Mouse (Mus musculus) monocyte, adult 5-6 weeks (primary cell): ENCODE measurements around the gene Olfr707. TPM values are rescaled to one million over a fixed set of nuclear protein-coding genes. Genes with fewer than 3 reads are reported as not detected.
"Not testable (repeated sequence)": the region's sequence is repeated elsewhere in the genome, so short reads cannot be mapped to it uniquely, and the experiment has no call there.

Source experiments
- ATAC-seq: fragments of 153-309, 156-312 bp; replicated peaks from 2 replicates; pipeline ENCODE4 v1.8.0; 2017; ENCODE audit warnings: mild to moderate bottlenecking; ENCODE audit not compliant: low TSS enrichment, insufficient number of reproducible peaks, severe bottlenecking, poor library complexity, low FRiP score
- total RNA-seq: library from RNA; stranded (forward); fragments of 200-1000, 200-491, 200-594 nt; gene quantifications from 3 replicates; pipeline ENCODE4 v1.2.3, GENCODE M21; 2017

Gene Olfr707
- total RNA-seq, result not detected in 3 replicates

- ATAC-seq, result not testable (repeated sequence)
Measured at GRCm38 (mm10) chr7:106901141-106901540, at the start of gene Olfr707. Olfr707 (minus strand) TSS chr7:106901241.

- ATAC-seq, result no peak
Measured at GRCm38 (mm10) chr7:106948212-106948611, 47.2 kb upstream of the Olfr707 start, which contains the start of gene Olfr710. Olfr710 (minus strand) TSS chr7:106948312.

GRCm38 (mm10) chr7:106932119-106932518, 31.1 kb upstream of the Olfr707 start, which contains the start of gene Olfr709-ps1:
Olfr709-ps1 (minus strand) TSS chr7:106932219.
- ATAC-seq, result no peak

- not testable (repeated sequence) for ATAC-seq
Measured at GRCm38 (mm10) chr7:106920961-106921360, 19.9 kb upstream of the Olfr707 start.

GRCm38 (mm10) chr7:106907676-106908075, 6.6 kb upstream of the Olfr707 start, which contains the start of gene Olfr1532-ps1:
Olfr1532-ps1 (plus strand) TSS chr7:106908001.
- no peak for ATAC-seq

- ATAC-seq, result no peak
Measured at GRCm38 (mm10) chr7:106888062-106888461, 13.0 kb downstream of the Olfr707 start, which contains the start of gene Olfr706. Olfr706 (minus strand) TSS chr7:106888162.

- ATAC-seq, result no peak
Measured at GRCm38 (mm10) chr7:106876791-106877190, 24.2 kb downstream of the Olfr707 start, which contains the start of gene Olfr705. Olfr705 (minus strand) TSS chr7:106876891.

- ATAC-seq, result no peak
Measured at GRCm38 (mm10) chr7:106862885-106863284, 38.2 kb downstream of the Olfr707 start, which contains the start of gene Olfr704. Olfr704 (plus strand) TSS chr7:106863185.

- ATAC-seq, result no peak
Measured at GRCm38 (mm10) chr7:106843060-106843459, 58.0 kb downstream of the Olfr707 start, which contains the start of gene Olfr703. Olfr703 (plus strand) TSS chr7:106843360.

Other genes starting within 250 kb of the Olfr707 start
- not detected in 3 replicates for gene Olfr693, start 220.7 kb downstream of the Olfr707 start, total RNA-seq
- not detected in 3 replicates for gene Olfr694, start 209.4 kb downstream of the Olfr707 start, total RNA-seq
- gene Olfr695, start 184.8 kb downstream of the Olfr707 start, total RNA-seq, result not detected in 3 replicates
- gene Olfr697, start 158.8 kb downstream of the Olfr707 start, total RNA-seq, result not detected in 3 replicates
- not detected in 3 replicates for gene Olfr698, start 145.8 kb downstream of the Olfr707 start, total RNA-seq
- not detected in 3 replicates for gene Olfr699, start 108.0 kb downstream of the Olfr707 start, total RNA-seq
- not detected in 3 replicates for gene Olfr700, start 92.4 kb downstream of the Olfr707 start, total RNA-seq
- gene Olfr701, start 87.1 kb downstream of the Olfr707 start, total RNA-seq, result not detected in 3 replicates
- not detected in 3 replicates for gene Olfr702, start 67.3 kb downstream of the Olfr707 start, total RNA-seq
- gene Olfr703, start 57.9 kb downstream of the Olfr707 start, total RNA-seq, result not detected in 3 replicates
- not detected in 3 replicates for gene Olfr704, start 38.1 kb downstream of the Olfr707 start, total RNA-seq
- not detected in 3 replicates for gene Olfr705, start 24.4 kb downstream of the Olfr707 start, total RNA-seq
- gene Olfr706, start 13.1 kb downstream of the Olfr707 start, total RNA-seq, result not detected in 3 replicates
- gene Olfr1532-ps1, start 6.8 kb upstream of the Olfr707 start, total RNA-seq, result not detected in 3 replicates
- not detected in 3 replicates for gene Olfr709-ps1, start 31.0 kb upstream of the Olfr707 start, total RNA-seq
- gene Olfr710, start 47.1 kb upstream of the Olfr707 start, total RNA-seq, result not detected in 3 replicates
- gene Olfr6, start 62.7 kb upstream of the Olfr707 start, total RNA-seq, result not detected in 3 replicates
- gene Olfr711, start 74.2 kb upstream of the Olfr707 start, total RNA-seq, result not detected in 3 replicates
- not detected in 3 replicates for gene Olfr2, start 104.8 kb upstream of the Olfr707 start, total RNA-seq
- not detected in 3 replicates for gene Olfr713, start 129.9 kb upstream of the Olfr707 start, total RNA-seq
- gene Olfr714, start 169.7 kb upstream of the Olfr707 start, total RNA-seq, result not detected in 3 replicates
- gene Olfr17, start 192.0 kb upstream of the Olfr707 start, total RNA-seq, result not detected in 3 replicates
- gene Olfr715b, start 209.1 kb upstream of the Olfr707 start, total RNA-seq, result not detected in 3 replicates
- gene Olfr715, start 229.8 kb upstream of the Olfr707 start, total RNA-seq, result not detected in 3 replicates
- gene Olfr716, start 237.1 kb upstream of the Olfr707 start, total RNA-seq, result not detected in 3 replicates